ENCODE assay signal across 27 mouse cellular contexts in genomic region chr7:136920976-136921755, GRCm38 (mm10). TPM values are rescaled to one million over a fixed set of nuclear protein-coding genes. Genes with fewer than 3 reads are reported as not detected.
DNase-seq lines count a peak whose midpoint lies in the region; ATAC-seq and TF ChIP-seq lines count a peak whose summit lies in the region.
"Had no signal": no experiment of that assay in that cellular context is flagged by ENCODE, and none has a peak within 500 bp of the region (broad histone marks: within the 10 kb centered on the region; RNA-seq: fewer than 3 reads in every experiment).

No protein-coding gene starts in this region.

- peak; percentile 28 for DNase-seq in forebrain, embryonic 11.5 days (ENCODE audit: low spot score)
- peak; percentile 25 for DNase-seq in intestine, embryonic 14.5 days (ENCODE audit: low spot score)
- peak; percentile 11 for DNase-seq in midbrain, postnatal 0 days (ENCODE audit: low spot score)
- DNase-seq: adrenal gland, adult 2 months; adrenal gland, postnatal 14 days; B cell, adult 2 months; cerebellum, adult 11 months; cerebellum, adult 2 months; cerebellum, adult 9-11 months; cerebellum, postnatal 25 days; gastrocnemius, postnatal 25 days; heart, postnatal 10 days; heart, postnatal 4 days had no signal

- no peak overlapping the region for H3K4me2 ChIP-seq in forebrain, embryonic 11.5 days (ENCODE audit: low read depth, low read length, severe bottlenecking)
- no peak overlapping the region for H3K4me2 ChIP-seq in forebrain, embryonic 13.5 days
- no peak overlapping the region for H3K4me2 ChIP-seq in intestine, embryonic 14.5 days (ENCODE audit: low read length)
- no peak overlapping the region for H3K4me2 ChIP-seq in intestine, embryonic 15.5 days (replicated peaks)
- H3K4me2 ChIP-seq in midbrain, postnatal 0 days (ENCODE audit: low read depth, low read length, poor library complexity, severe bottlenecking): no peak overlapping the region
- H3K4me2 ChIP-seq in midbrain, embryonic 16.5 days (ENCODE audit: low read length): no peak overlapping the region
- H3K4me2 ChIP-seq in limb, embryonic 15.5 days: no peak overlapping the region
- H3K4me2 ChIP-seq: embryonic facial prominence, embryonic 13.5 days; forebrain, embryonic 15.5 days; heart, embryonic 11.5 days; heart, embryonic 15.5 days; hindbrain, embryonic 14.5 days had no signal

- WGBS in forebrain, embryonic 11.5 days: 91% methylated on average over 12 of the region's 12 CpGs
- 86% methylated on average over 12 of the region's 12 CpGs for WGBS in forebrain, embryonic 13.5 days
- 90% methylated on average over 12 of the region's 12 CpGs for WGBS in intestine, embryonic 14.5 days
- WGBS in intestine, embryonic 15.5 days: 91% methylated on average over 12 of the region's 12 CpGs
- WGBS in midbrain, postnatal 0 days: 92% methylated on average over 12 of the region's 12 CpGs
- WGBS in midbrain, embryonic 16.5 days: 94% methylated on average over 12 of the region's 12 CpGs
- WGBS in limb, embryonic 15.5 days: 81% methylated on average over 12 of the region's 12 CpGs

- no peak overlapping the region for H3K9ac ChIP-seq in forebrain, embryonic 11.5 days (ENCODE audit: low read length)
- H3K9ac ChIP-seq in forebrain, embryonic 13.5 days: no peak overlapping the region
- no peak overlapping the region for H3K9ac ChIP-seq in intestine, embryonic 14.5 days (ENCODE audit: low read length)
- no peak overlapping the region for H3K9ac ChIP-seq in intestine, embryonic 15.5 days
- H3K9ac ChIP-seq in midbrain, postnatal 0 days (replicated peaks; ENCODE audit: low read length, poor library complexity, severe bottlenecking): no peak overlapping the region
- no peak overlapping the region for H3K9ac ChIP-seq in midbrain, embryonic 16.5 days (ENCODE audit: low read depth, low read length)
- H3K9ac ChIP-seq in limb, embryonic 15.5 days: no peak overlapping the region
- H3K9ac ChIP-seq: embryonic facial prominence, embryonic 13.5 days; forebrain, embryonic 15.5 days; heart, embryonic 15.5 days; hindbrain, embryonic 14.5 days had no signal

- no peaks in the 10 kb centered on the region for H3K9me3 ChIP-seq in forebrain, embryonic 11.5 days (ENCODE audit: control insufficient read depth, low read length)
- 0 out of 2 replicates have a peak, but pooled peaks cover 8% of the 10 kb centered on the region for H3K9me3 ChIP-seq in forebrain, embryonic 13.5 days (replicated peaks)
- peaks cover 3% of the 10 kb centered on the region; the same call in 1 of the 2 replicates for H3K9me3 ChIP-seq in intestine, embryonic 14.5 days (ENCODE audit: control insufficient read depth, low read length)
- H3K9me3 ChIP-seq in intestine, embryonic 15.5 days: no peaks in the 10 kb centered on the region
- H3K9me3 ChIP-seq in midbrain, postnatal 0 days (ENCODE audit: low read length): no peaks in the 10 kb centered on the region
- H3K9me3 ChIP-seq in midbrain, embryonic 16.5 days (replicated peaks; ENCODE audit: control insufficient read depth, low read length, poor library complexity, severe bottlenecking): no peaks in the 10 kb centered on the region; the same call in 1 of the 2 replicates
- H3K9me3 ChIP-seq in limb, embryonic 15.5 days: no peaks in the 10 kb centered on the region
- H3K9me3 ChIP-seq: embryonic facial prominence, embryonic 13.5 days; forebrain, embryonic 10.5 days; forebrain, embryonic 15.5 days; heart, embryonic 15.5 days had no signal

- no peaks in the 10 kb centered on the region for H3K27me3 ChIP-seq in forebrain, embryonic 11.5 days (ENCODE audit: control insufficient read depth, insufficient read depth, low read length)
- no peaks in the 10 kb centered on the region for H3K27me3 ChIP-seq in forebrain, embryonic 13.5 days
- H3K27me3 ChIP-seq in intestine, embryonic 14.5 days (replicated peaks; ENCODE audit: control insufficient read depth, insufficient read depth, low read length): no peaks in the 10 kb centered on the region
- H3K27me3 ChIP-seq in intestine, embryonic 15.5 days (replicated peaks): no peaks in the 10 kb centered on the region
- H3K27me3 ChIP-seq in midbrain, postnatal 0 days (ENCODE audit: insufficient read depth, low read length): no peaks in the 10 kb centered on the region
- no peaks in the 10 kb centered on the region for H3K27me3 ChIP-seq in midbrain, embryonic 16.5 days (ENCODE audit: control insufficient read depth, insufficient read depth, low read depth, low read length)
- H3K27me3 ChIP-seq in limb, embryonic 15.5 days: no peaks in the 10 kb centered on the region
- H3K27me3 ChIP-seq: CH12.LX; embryonic facial prominence, embryonic 13.5 days; forebrain, embryonic 15.5 days had no signal

- no peak overlapping the region for H3K4me3 ChIP-seq in forebrain, embryonic 11.5 days (ENCODE audit: low read depth, low read length)
- H3K4me3 ChIP-seq in forebrain, embryonic 13.5 days: no peak overlapping the region
- no peak overlapping the region for H3K4me3 ChIP-seq in intestine, embryonic 14.5 days (ENCODE audit: low read depth, low read length)
- no peak overlapping the region for H3K4me3 ChIP-seq in intestine, embryonic 15.5 days (replicated peaks)
- H3K4me3 ChIP-seq in midbrain, postnatal 0 days (ENCODE audit: low read depth, low read length): no peak overlapping the region
- no peak overlapping the region for H3K4me3 ChIP-seq in midbrain, embryonic 16.5 days (ENCODE audit: low read depth, low read length)
- H3K4me3 ChIP-seq in limb, embryonic 15.5 days: no peak overlapping the region
- H3K4me3 ChIP-seq: embryonic facial prominence, embryonic 13.5 days; forebrain, embryonic 10.5 days; forebrain, embryonic 15.5 days; heart, adult 2 months; heart, embryonic 15.5 days had no signal

- H3K27ac ChIP-seq in forebrain, embryonic 11.5 days (ENCODE audit: low read depth, low read length): no peak overlapping the region
- H3K27ac ChIP-seq in forebrain, embryonic 13.5 days: no peak overlapping the region
- no peak overlapping the region for H3K27ac ChIP-seq in intestine, embryonic 14.5 days (ENCODE audit: low read depth)
- no peak overlapping the region for H3K27ac ChIP-seq in intestine, embryonic 15.5 days
- no peak overlapping the region for H3K27ac ChIP-seq in midbrain, postnatal 0 days (ENCODE audit: low read depth, low read length)
- no peak overlapping the region for H3K27ac ChIP-seq in midbrain, embryonic 16.5 days (ENCODE audit: low read length)
- H3K27ac ChIP-seq in limb, embryonic 15.5 days: peak overlapping the region; percentile 54
- H3K27ac ChIP-seq: embryonic facial prominence, embryonic 13.5 days; forebrain, embryonic 10.5 days; forebrain, embryonic 15.5 days; heart, adult 2 months; heart, embryonic 15.5 days; hindbrain, embryonic 14.5 days; hindbrain, postnatal 0 days had no signal

- no peak for ATAC-seq in forebrain, embryonic 11.5 days (replicated peaks; ENCODE audit: low FRiP score)
- ATAC-seq in forebrain, embryonic 13.5 days: no peak
- no peak for ATAC-seq in intestine, embryonic 14.5 days (replicated peaks; ENCODE audit: low FRiP score, low TSS enrichment, low read depth)
- ATAC-seq in intestine, embryonic 15.5 days: no peak
- no peak for ATAC-seq in midbrain, postnatal 0 days (ENCODE audit: low FRiP score)
- no peak for ATAC-seq in midbrain, embryonic 16.5 days
- no peak for ATAC-seq in limb, embryonic 15.5 days (ENCODE audit: insufficient number of reproducible peaks, low FRiP score, low TSS enrichment, low read depth)
- ATAC-seq: forebrain, embryonic 15.5 days; hindbrain, postnatal 0 days; inflammation-experienced regulatory T-cells, adult 6 months had no signal

- no peaks in the 10 kb centered on the region for H3K4me1 ChIP-seq in forebrain, embryonic 11.5 days (replicated peaks; ENCODE audit: control insufficient read depth, insufficient read depth, low read length)
- no peaks in the 10 kb centered on the region for H3K4me1 ChIP-seq in forebrain, embryonic 13.5 days
- peaks cover under 1% of the 10 kb centered on the region; the same call in 1 of the 2 replicates for H3K4me1 ChIP-seq in intestine, embryonic 14.5 days (replicated peaks; ENCODE audit: control insufficient read depth, insufficient read depth, low read length)
- H3K4me1 ChIP-seq in intestine, embryonic 15.5 days (replicated peaks): no peaks in the 10 kb centered on the region
- H3K4me1 ChIP-seq in midbrain, postnatal 0 days (ENCODE audit: insufficient read depth, low read length): no peaks in the 10 kb centered on the region
- no peaks in the 10 kb centered on the region for H3K4me1 ChIP-seq in midbrain, embryonic 16.5 days (ENCODE audit: control insufficient read depth, insufficient read depth, low read length)
- H3K4me1 ChIP-seq in limb, embryonic 15.5 days: peaks cover 28% of the 10 kb centered on the region
- H3K4me1 ChIP-seq: forebrain, embryonic 15.5 days had no signal

- no peak for TF ChIP-seq CTCF in midbrain, postnatal 0 days (IDR thresholded peaks at IDR 0.05)

- H3K36me3 ChIP-seq in forebrain, embryonic 11.5 days (ENCODE audit: control insufficient read depth, insufficient read depth, low read length): no peaks in the 10 kb centered on the region
- H3K36me3 ChIP-seq in forebrain, embryonic 13.5 days (ENCODE audit: poor library complexity, severe bottlenecking): no peaks in the 10 kb centered on the region
- H3K36me3 ChIP-seq in intestine, embryonic 14.5 days (ENCODE audit: control insufficient read depth, insufficient read depth, low read length): no peaks in the 10 kb centered on the region
- H3K36me3 ChIP-seq in intestine, embryonic 15.5 days: no peaks in the 10 kb centered on the region
- no peaks in the 10 kb centered on the region for H3K36me3 ChIP-seq in midbrain, postnatal 0 days (ENCODE audit: insufficient read depth, low read length)
- no peaks in the 10 kb centered on the region for H3K36me3 ChIP-seq in midbrain, embryonic 16.5 days (ENCODE audit: control insufficient read depth, insufficient read depth, low read length)
- no peaks in the 10 kb centered on the region for H3K36me3 ChIP-seq in limb, embryonic 15.5 days
- H3K36me3 ChIP-seq: embryonic facial prominence, embryonic 13.5 days; forebrain, embryonic 10.5 days; forebrain, embryonic 15.5 days; heart, embryonic 15.5 days had no signal

RNA-seq across cellular contexts. Expression of gene Mgmt, which starts 26.8 kb away (rescaled TPM):
- 3.4 and 4.0 TPM in 2 replicates for polyA plus RNA-seq in forebrain, embryonic 11.5 days (2014; fragmentation: Nextera tagmentation; extraction: Ambion mirVana)
- polyA plus RNA-seq in forebrain, embryonic 13.5 days (2015; fragmentation: Nextera tagmentation; extraction: Ambion mirVana): 1.6 and 1.9 TPM in 2 replicates
- polyA plus RNA-seq in intestine, embryonic 14.5 days (2014; fragmentation: Nextera tagmentation; extraction: Ambion mirVana): 7.2 and 8.7 TPM in 2 replicates
- polyA plus RNA-seq in intestine, embryonic 15.5 days (2015; fragmentation: Nextera tagmentation; extraction: Ambion mirVana): 5.2 and 6.2 TPM in 2 replicates
- total RNA-seq in midbrain, postnatal 0 days (2014; rRNA removed): 0.66 and 0.90 TPM in 2 replicates
- polyA plus RNA-seq in midbrain, postnatal 0 days (2015; fragmentation: Nextera tagmentation; extraction: Ambion mirVana): 1.3 and 1.4 TPM in 2 replicates
- 0.85 and 0.98 TPM in 2 replicates for polyA plus RNA-seq in midbrain, embryonic 16.5 days (2015; fragmentation: Nextera tagmentation; extraction: Ambion mirVana)
- polyA plus RNA-seq in limb, embryonic 15.5 days (2015; fragmentation: Nextera tagmentation; extraction: Ambion mirVana): 5.7 and 6.1 TPM in 2 replicates
